Mouse (Mus musculus): ENCODE results near the gene Arhgef15. TPM values are rescaled to one million over a fixed set of nuclear protein-coding genes. Genes with fewer than 3 reads are reported as not detected.
"Not testable (repeated sequence)": the region's sequence is repeated elsewhere in the genome, so short reads cannot be mapped to it uniquely, and the experiment has no call there.

Gene Arhgef15
- polyA plus RNA-seq, 1 experiment from 2014 or later = 1.8 TPM

DNA sequence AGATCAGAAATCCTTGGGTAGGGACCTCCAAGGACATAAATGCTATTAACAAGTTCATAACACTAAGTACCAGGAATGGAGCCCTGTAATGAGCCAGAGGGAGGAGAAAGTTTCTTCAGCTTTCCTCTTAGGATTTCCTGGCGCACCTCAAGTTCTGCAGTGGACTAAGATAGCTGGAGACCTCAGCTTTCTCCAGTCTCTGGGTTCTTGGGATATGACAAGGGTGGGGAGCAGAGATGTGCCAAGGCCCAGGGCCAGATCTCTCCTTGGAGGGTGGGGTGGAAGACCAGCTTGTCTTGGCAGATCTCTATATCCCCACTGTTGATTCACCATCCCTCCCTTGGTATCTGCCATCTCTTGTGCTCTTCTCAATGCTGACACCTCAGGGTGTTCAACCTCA, 18.3 kb upstream of the Arhgef15 start:
- DNase-seq (no peak), ATAC-seq (no peak)
- no peak overlapping the region for H3K9ac ChIP-seq (replicated peaks)
- WGBS (ENCODE audit: insufficient replicate concordance) = 80% methylated on average over 1 of the region's 1 CpGs
- H3K27ac ChIP-seq (ENCODE audit: low read depth) = no peak overlapping the region
- TF ChIP-seq EP300 (IDR thresholded peaks at IDR 0.05; ENCODE audit: low read depth) (no peak), CTCF (IDR thresholded peaks at IDR 0.05; ENCODE audit: low read depth) (no peak)
- H3K4me1 ChIP-seq (ENCODE audit: insufficient read depth) = peaks cover 11% of the 10 kb centered on the region
- no peak overlapping the region for H3K4me3 ChIP-seq (ENCODE audit: low read depth, low read length)
- no peaks in the 10 kb centered on the region for H3K9me3 ChIP-seq (ENCODE audit: low read length)
- H3K4me2 ChIP-seq (ENCODE audit: low read depth, low read length) = no peak overlapping the region
- H3K27me3 ChIP-seq (ENCODE audit: insufficient read depth, low read length) = no peaks in the 10 kb centered on the region
- no peaks in the 10 kb centered on the region for H3K36me3 ChIP-seq (replicated peaks; ENCODE audit: insufficient read depth, low read length)

DNA sequence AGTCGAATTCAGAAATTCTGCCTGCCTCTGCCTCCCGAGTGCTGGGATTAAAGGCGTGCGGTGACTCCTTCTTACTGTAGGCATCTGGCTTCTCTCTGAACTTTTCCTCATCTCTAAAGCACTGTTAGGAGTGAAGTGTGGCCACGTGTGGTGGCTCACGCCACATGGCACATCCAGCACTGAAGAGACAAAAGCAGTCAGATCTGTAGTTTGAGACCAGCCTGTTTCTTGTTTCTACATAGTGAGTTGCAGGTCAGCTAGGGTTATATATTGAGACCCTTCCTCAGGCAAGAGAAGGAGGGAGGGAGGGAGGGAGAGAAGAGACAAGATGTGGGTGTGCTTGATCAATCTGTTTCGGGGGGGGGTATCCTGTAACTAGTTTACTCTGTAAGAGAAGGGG, 17.8 kb upstream of the Arhgef15 start, which contains the start of gene Rangrf:
Gene Rangrf (minus strand): TSS at position 101 of the 400 bp plus-strand sequence.
- Histone ChIP-seq H3K36me3 (replicated peaks; ENCODE audit: insufficient read depth, low read length) (no peaks in the 10 kb centered on the region), H3K27me3 (ENCODE audit: insufficient read depth, low read length) (no peaks in the 10 kb centered on the region), H3K4me3 (ENCODE audit: low read depth, low read length) (peak within 1 kb of the TSS; percentile 40), H3K27ac (ENCODE audit: low read depth) (no peak within 1 kb of the TSS), H3K4me1 (ENCODE audit: insufficient read depth) (peaks cover 11% of the 10 kb centered on the region), H3K4me2 (ENCODE audit: low read depth, low read length) (peak within 1 kb of the TSS; percentile 72), H3K9ac (replicated peaks) (no peak within 1 kb of the TSS), H3K9me3 (ENCODE audit: low read length) (no peaks in the 10 kb centered on the region)
- WGBS (ENCODE audit: insufficient replicate concordance) = 75% methylated on average over 7 of the region's 7 CpGs
- no peak for TF ChIP-seq CTCF (IDR thresholded peaks at IDR 0.05; ENCODE audit: low read depth)
- no peak for DNase-seq
- no peak for ATAC-seq

DNA sequence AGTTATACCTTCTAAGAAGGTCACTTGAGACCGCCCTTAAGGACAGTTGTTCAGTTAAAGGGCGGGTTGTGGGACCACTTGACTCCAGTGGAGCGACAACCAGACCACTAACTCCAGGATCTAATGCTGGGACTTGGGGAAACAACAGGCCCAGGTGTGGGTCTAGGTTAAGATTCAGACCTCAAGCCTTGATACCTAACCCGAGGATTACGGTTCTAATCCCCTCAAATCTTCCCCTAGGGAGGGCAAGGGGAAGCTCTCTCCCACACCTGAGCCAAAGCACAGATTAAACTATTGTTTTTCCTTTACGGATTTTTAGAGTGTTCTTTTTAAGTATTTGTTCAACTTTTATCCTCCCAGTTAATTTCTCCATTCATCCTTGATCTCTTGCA, 16.8 kb upstream of the Arhgef15 start:
- Histone ChIP-seq H3K36me3 (replicated peaks; ENCODE audit: insufficient read depth, low read length) (no peaks in the 10 kb centered on the region), H3K4me1 (ENCODE audit: insufficient read depth) (peaks cover 11% of the 10 kb centered on the region), H3K27me3 (ENCODE audit: insufficient read depth, low read length) (no peaks in the 10 kb centered on the region), H3K4me3 (ENCODE audit: low read depth, low read length) (peak overlapping the region; percentile 40), H3K9me3 (ENCODE audit: low read length) (no peaks in the 10 kb centered on the region), H3K4me2 (ENCODE audit: low read depth, low read length) (peak overlapping the region; percentile 72), H3K27ac (ENCODE audit: low read depth) (no peak overlapping the region), H3K9ac (replicated peaks) (no peak overlapping the region)
- WGBS (ENCODE audit: insufficient replicate concordance) = 39% methylated on average over 6 of the region's 6 CpGs
- TF ChIP-seq CTCF (IDR thresholded peaks at IDR 0.05; ENCODE audit: low read depth) (no peak), EP300 (IDR thresholded peaks at IDR 0.05; ENCODE audit: low read depth) (no peak)
- DNase-seq = no peak
- ATAC-seq = no peak

DNA sequence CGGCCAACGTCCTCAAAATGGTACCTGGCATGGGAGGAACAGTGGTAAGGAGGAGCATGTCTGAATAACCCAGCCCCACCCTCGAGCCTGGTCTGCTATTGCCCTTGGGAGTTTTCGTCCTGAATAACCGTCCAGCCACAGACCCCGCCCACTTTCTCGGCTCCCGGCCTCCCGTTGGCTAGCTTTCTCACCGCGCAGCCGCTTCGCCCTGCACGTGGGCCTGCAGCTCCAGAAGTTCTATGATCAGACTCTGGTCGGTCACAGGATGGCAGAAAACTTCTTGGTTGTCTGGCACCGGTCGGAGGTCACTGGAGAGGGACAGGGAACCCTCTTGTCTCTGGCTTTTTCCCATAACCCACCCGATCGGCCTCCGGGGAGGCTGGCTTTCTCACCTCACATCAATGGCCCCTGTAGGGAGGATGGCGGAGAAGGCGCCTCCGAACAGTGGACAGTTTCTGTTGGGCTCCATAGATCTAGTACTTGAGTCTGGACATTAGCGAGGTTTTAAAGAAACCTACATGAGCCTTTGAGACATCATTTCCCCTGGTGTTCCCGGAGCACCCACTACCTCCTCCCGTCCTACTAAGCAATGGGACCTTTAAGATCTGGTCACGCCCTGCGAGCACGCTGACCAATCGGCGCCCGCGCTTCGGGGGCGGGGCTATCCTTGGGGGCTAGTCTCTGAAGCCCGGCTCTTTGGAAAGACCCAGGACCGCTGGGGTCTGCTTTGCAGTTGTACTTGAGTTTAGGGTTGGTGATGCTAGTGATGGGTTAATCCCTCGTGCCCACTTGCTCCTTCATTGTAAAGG, 16.2 kb upstream of the Arhgef15 start:
- H3K9me3 ChIP-seq (ENCODE audit: low read length); H3K36me3 ChIP-seq (replicated peaks; ENCODE audit: insufficient read depth, low read length); H3K27me3 ChIP-seq (ENCODE audit: insufficient read depth, low read length); H3K27ac ChIP-seq (ENCODE audit: low read depth): not testable (repeated sequence)
- Histone ChIP-seq H3K4me3 (ENCODE audit: low read depth, low read length) (peak overlapping the region; percentile 40), H3K9ac (replicated peaks) (peak overlapping the region; percentile 50; the same call in 1 of the 2 replicates), H3K4me1 (ENCODE audit: insufficient read depth) (peaks cover 12% of the 10 kb centered on the region), H3K4me2 (ENCODE audit: low read depth, low read length) (peak overlapping the region; percentile 72)
- WGBS (ENCODE audit: insufficient replicate concordance) = under 1% methylated on average over 37 of the region's 38 CpGs
- peak; percentile 87 for DNase-seq
- peak; percentile 93 for ATAC-seq

DNA sequence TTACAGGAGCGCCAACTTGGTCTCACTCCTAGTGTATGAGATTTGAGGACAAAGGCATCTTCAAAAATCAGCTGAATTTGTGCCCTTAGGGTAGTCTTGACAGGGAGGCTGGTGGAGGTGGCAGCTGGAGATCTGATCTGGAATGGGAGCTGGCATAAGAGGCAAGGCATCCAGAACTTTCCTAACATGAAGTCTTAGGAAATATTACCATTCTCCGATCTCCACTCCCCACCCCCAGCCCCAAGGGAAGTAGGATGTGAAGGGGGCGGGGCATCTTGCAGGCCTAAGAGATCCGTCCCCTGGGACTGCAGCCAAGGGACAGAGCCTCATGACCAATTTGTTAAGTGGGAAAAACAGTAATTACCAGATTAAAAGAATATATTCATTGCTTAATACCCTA, 13.0 kb upstream of the Arhgef15 start:
- H3K4me3 ChIP-seq (ENCODE audit: low read depth, low read length) = no peak overlapping the region
- DNase-seq = no peak

DNA sequence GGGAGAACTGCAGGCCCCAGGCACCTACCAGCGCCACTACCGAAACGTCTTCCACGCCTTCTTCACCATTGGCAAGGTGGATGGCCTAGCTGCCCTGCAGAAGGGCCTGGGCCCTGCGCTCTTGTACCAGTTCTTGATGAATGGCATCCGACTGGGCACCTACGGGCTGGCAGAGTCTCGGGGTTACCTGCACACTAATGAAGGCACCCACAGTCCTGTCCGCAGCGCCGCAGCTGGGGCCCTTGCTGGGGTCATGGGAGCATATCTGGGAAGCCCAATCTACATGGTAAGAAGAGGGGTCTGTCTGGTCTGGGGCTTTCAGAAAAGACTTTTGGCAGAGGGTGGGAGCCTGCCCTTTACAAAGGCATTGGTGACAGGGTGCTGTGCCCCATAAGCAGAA, 11.5 kb upstream of the Arhgef15 start:
- no peak overlapping the region for H3K4me3 ChIP-seq (ENCODE audit: low read depth, low read length)
- H3K27me3 ChIP-seq (ENCODE audit: insufficient read depth, low read length) = 0 out of 2 replicates have a peak, but pooled peaks cover 2% of the 10 kb centered on the region
- peaks cover 21% of the 10 kb centered on the region for H3K4me1 ChIP-seq (ENCODE audit: insufficient read depth)
- no peak overlapping the region for H3K27ac ChIP-seq (ENCODE audit: low read depth)
- 86% methylated on average over 11 of the region's 11 CpGs for WGBS (ENCODE audit: insufficient replicate concordance)
- no peak overlapping the region for H3K4me2 ChIP-seq (ENCODE audit: low read depth, low read length)
- no peak overlapping the region for H3K9ac ChIP-seq (replicated peaks)
- H3K9me3 ChIP-seq (ENCODE audit: low read length) = no peaks in the 10 kb centered on the region
- ATAC-seq (no peak), DNase-seq (no peak)
- no peak for TF ChIP-seq EP300 (IDR thresholded peaks at IDR 0.05; ENCODE audit: low read depth)
- no peak for TF ChIP-seq CTCF (IDR thresholded peaks at IDR 0.05; ENCODE audit: low read depth)
- no peaks in the 10 kb centered on the region for H3K36me3 ChIP-seq (replicated peaks; ENCODE audit: insufficient read depth, low read length)

More for the DNA sequence above, 13.0 kb upstream of the Arhgef15 start:
- 0 out of 2 replicates have a peak, but pooled peaks cover 2% of the 10 kb centered on the region for H3K27me3 ChIP-seq (ENCODE audit: insufficient read depth, low read length)
- ATAC-seq = no peak
- no peak overlapping the region for H3K4me2 ChIP-seq (ENCODE audit: low read depth, low read length)
- peaks cover 24% of the 10 kb centered on the region for H3K4me1 ChIP-seq (ENCODE audit: insufficient read depth)
- 55% methylated on average over 4 of the region's 4 CpGs for WGBS (ENCODE audit: insufficient replicate concordance)
- H3K9ac ChIP-seq (replicated peaks) = no peak overlapping the region
- H3K27ac ChIP-seq (ENCODE audit: low read depth) = no peak overlapping the region
- H3K9me3 ChIP-seq (ENCODE audit: low read length) = no peaks in the 10 kb centered on the region
- H3K36me3 ChIP-seq (replicated peaks; ENCODE audit: insufficient read depth, low read length) = no peaks in the 10 kb centered on the region
- TF ChIP-seq CTCF (IDR thresholded peaks at IDR 0.05; ENCODE audit: low read depth) = no peak
- TF ChIP-seq EP300 (IDR thresholded peaks at IDR 0.05; ENCODE audit: low read depth) = no peak

All from liver, postnatal 0 days (tissue).